Mouse (Mus musculus) left cerebral cortex, adult 11 months (tissue): ENCODE results near the gene Rab31.
"Not testable (repeated sequence)": the region's sequence is repeated elsewhere in the genome, so short reads cannot be mapped to it uniquely, and the experiment has no call there.

Source experiments
- DNase-seq: peaks from one replicate; pipeline ENCODE4 v3.0.0; 2022; ENCODE audit warnings: low spot score

The Rab31 gene

DNA sequence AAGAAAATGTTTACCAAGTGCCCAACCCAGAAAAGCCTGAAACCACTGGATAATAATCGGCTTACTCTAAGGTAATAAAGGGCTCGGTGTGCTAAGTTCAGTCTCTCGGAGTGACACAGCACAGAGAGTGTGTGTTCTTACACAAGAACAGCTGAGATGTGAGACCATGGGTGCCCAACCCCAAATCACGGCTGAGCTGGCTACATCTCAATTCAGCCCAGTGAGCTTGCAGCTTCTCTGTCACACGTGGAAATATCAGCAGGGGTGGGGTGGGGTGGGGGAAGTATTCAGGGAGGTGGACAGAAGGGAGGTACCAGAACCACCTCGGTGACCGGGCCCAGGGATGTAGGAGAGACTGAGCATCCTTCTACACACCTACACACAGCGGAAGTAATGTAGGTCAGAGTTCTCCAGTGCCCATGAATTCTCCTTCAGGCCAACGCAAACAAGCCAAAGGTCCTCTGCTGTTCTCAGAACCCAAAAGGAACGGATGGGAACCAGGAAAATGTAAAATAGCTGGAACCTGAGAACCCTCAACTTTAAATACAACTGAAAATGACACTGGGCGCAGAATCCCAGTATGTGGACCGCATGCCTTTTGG is 106.7 kb downstream of the Rab31 start:
- no peak for DNase-seq

DNA sequence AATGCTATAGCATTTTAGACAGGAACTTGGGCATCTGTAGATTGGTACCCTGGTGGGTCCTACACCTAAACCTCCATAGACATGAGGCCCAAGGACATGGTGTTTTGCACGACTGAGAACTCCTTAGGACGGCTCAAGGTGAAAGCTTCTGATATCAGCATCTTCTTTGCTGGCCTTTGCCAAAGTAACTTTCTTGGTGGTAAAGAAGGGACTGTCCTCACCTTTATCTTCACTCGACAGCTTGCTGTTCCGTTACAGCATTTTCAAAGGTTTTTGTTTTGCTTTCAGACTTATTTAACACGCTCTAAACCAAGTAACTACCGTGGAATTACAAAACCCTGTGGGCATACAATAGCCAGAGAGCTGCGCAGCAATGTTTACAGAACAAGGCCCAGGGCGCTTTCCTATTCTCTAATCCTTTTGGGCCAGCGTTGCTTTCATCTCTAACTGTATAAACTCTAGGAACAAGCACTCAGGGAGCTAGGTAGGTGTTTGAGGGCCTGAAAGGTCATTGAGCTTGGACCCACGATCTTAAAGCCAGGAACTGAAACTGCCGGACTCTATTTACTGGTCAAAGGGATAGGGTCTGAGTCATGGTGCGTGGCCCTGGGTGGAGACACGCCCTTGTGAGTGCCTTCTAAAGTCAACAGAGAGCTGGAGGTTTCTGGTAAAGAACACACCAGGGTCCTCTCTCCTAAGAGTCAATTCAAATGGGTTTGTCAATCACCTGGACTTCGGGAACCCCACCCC is 109.0 kb downstream of the Rab31 start:
- DNase-seq, result no peak

DNA sequence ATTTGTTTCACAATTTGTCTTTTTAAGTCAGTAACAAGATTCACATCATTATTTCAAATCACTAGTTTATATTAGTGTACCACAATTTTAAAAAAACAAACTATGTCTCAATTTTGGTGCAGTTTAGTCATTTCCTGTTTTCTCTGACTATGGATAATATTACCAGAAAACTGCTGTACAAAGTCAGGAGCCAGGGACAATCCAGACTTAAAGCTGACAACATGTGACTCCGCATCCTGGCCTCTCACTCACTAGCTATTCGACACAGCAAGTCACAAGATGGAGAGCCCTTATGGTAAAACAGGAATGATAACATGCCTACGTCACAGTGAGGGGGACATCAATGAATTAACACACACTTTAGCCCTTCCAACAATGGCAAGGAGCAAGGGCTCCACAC is 109.9 kb downstream of the Rab31 start:
- no peak for DNase-seq

DNA sequence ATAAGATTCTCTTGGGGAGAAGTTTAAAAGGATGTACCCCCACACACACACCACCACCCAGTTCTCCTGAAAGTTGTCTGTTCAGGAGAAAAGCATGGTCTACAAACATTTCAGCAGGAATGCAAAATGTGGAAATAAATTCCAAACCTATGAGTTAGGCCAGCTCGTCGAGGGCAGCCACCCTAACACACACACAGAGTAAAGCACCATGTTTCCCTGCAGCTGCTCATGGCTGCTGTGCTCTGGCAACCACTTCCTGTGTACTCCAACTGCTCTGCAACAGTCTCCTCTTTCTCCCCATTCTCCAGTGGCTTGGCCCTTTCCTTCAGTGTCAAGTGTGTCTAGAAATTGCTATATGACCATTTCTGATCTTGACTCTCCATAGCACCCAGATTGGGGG is 114.1 kb downstream of the Rab31 start:
- no peak for DNase-seq

DNA sequence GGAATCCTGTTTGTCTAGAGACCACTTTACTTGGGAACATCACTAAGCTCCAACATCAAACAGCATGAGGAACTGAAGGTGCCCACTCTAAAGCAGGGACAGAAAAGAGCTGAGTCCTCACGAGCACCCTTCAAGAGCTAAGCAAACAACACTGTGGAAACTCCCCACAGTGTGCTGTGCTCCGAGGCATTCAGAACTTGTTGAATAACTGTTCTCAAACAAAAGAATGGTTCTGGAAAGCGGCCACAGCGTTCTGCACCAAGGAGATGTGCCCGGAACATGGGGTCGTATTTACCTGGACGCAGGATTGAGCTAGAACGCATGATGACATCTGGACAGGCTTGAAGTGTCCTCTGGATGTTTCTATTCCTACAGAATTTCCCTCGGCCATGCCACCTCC is 114.6 kb downstream of the Rab31 start:
- no peak for DNase-seq

DNA sequence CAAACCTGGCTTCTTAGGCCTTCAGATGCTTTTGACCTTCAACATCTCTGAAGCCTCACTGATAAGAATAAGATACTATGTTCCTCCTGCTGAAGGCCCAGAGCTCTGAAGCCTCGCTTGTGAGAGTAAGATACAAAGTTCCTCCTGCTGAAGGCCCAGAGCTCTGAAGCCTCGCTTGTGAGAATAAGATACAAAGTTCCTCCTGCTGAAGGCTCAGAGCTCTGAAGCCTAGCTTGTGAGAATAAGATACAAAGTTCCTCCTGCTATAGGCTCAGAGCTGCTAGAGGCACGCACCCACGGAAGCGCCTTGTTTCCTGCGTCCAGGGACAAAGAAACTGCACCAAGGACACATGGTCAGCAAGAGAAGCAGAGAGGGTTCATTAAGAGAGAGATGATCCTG is 115.8 kb downstream of the Rab31 start:
- DNase-seq, result no peak

DNA sequence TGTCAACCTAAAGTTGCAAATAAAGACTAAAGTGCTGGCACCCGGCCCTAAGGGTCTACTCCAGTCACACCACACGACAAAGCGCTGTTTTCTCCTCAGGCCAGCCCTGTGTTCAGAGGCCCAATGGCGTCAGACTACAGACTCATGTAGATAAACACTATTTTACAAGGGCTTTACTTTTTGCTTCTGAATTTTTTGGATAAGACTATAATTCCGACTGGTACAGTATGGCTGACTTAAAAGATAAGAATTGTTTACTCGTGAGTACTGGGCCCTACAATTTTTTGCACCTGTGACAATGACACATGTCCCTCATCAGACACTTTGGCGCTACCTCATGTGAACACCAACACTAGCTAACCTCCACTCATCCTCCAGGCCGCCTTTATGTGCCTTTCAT is 116.5 kb downstream of the Rab31 start:
- DNase-seq, result no peak

DNA sequence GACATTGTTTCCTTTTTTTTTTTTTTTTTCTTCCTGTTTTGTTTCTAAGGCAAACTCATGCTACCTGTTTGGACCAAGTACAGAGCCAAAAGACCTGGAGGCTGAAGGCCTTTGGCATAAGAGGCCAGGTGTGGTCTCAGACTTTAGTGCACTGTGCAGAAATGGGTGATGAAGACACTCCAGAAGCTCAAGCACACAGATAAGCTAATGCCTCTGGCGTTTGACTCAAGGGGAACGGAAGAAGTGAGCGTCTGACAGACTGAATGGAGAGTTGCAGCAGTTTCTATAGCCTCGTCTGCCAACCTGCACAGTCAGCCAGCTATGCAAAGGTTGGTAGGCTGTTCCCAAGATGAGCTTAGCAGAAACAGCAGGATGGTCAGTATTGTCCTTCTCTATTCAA is 116.9 kb downstream of the Rab31 start:
- DNase-seq, result no peak

DNA sequence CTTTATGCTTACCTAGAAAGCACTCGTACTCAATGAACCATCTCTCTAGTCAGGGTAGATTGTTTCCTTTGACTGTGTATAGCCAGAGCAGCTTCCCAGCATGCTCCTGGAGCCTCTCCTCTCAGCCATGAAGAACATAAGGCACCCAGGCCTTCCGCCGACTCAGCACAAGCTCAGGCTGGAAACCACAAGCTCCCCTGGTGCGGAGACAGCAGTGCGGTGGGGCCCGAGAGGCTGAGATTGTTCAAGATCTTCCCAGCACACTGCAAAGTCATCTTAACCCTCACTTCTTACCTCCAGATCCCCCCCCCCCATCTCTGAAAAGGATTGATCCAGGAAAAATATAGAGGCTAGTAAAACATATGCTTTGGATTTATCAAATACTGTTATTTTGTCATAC is 122.0 kb downstream of the Rab31 start:
- DNase-seq, result no peak

DNA sequence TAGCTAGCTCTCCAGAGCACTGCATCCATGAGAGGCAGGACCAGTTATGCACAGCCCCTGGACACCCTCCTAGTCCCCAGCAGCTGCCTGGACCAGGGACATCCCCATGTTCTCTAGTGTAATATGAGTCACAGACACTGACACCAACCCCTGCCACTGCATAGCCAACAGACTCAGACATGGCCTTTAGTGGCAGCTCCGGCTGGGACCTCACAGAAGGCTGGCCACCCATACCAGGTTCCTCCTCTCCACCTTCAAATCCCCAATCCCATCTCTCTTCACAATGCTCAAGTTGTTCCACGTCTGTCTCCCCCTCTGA is 123.4 kb downstream of the Rab31 start:
- no peak for DNase-seq

DNA sequence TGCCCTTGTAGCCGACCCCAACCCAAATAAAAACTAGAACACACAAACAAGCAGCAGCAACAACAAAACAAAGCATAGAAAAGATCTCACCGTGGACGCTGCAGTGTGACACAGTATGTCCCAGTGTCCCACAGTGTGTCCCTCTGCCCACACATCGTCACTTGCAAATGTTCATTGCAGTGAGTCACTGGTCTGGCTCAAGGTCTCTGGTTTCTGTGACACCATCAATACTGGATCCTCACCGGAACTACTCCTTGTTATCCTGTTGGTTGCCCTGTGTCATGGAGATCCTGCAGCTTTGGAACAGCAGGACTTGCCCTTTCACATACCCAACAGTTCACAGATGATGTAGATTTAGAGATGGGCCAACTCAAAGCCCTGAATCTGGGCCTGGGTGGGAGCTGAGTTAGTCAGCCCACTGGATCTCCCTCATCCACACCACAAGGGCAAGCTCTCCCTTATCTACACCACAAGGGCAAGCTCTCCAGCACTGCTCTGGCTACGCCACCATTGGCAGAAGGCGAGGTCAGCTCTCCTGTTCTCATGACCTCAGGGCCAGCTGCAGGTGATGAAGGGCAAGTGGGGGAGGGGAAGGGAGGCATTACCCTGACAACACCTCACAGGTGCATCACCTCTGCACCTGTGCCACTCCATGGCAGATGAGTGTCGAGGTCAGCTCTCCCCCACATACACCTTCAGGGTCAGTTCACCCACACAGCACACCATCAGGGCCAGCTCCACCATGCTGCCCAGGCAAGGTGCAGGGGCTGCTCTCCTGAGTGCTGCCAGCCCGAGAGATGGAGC is 124.0 kb downstream of the Rab31 start:
- DNase-seq, result no peak

DNA sequence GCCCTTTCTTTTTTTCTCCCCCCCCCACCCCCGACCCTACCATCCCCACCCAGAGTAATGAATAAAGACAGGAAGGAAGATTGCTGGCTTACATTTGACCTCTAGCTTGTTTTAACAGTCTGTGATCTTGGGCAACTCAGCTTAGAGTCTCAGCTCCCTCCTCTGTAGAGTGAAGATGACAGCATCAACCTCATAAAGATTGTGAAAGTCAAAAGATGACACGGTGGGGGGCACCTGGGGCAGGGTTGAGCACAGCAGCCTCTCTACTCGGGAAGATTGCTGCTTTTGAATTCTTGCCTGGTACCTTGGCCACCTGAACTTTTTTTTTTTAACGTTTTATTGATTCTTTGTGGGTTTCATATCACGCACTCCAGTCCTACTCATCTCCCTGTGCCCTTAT is 124.6 kb downstream of the Rab31 start:
- DNase-seq, result no peak

DNA sequence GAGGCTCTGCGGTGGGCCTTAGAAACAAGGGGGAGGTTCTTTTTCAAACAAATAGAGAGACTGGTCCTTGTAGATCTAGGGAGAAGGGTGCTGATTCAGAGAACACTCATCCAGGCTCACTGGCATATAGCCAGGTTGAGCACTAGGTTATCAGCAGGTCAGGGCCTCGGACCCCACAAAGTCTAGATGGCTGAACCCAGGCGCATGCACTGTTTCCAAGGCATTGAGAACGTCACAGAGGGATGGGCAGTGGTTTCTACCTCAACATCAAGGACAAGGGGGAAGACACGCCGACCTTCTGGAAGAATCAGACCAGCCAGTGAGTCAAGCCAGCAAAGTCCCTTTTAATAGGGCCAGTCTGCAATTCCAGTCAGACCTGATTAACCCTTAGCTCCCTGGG is 125.3 kb downstream of the Rab31 start:
- no peak for DNase-seq

DNA sequence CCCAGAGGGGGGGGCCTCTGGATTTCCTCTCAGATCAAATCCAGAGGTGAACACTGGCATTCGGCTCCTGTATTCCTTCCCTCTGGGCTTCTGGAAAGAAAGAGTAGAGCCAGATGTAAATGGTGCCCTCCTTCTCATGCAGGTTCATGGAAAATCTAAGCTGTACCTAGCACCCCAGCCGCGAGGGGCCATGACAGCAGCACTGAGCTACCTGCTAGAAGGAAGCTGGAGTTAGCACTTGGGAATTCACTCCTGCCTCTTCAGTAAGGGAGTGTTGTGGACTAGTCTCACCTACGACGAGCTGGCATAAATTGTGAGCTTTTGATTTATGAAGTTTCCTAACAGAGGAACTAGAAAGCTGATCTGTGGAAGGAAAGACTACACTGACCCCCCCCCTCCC is 129.0 kb downstream of the Rab31 start:
- no peak for DNase-seq

DNA sequence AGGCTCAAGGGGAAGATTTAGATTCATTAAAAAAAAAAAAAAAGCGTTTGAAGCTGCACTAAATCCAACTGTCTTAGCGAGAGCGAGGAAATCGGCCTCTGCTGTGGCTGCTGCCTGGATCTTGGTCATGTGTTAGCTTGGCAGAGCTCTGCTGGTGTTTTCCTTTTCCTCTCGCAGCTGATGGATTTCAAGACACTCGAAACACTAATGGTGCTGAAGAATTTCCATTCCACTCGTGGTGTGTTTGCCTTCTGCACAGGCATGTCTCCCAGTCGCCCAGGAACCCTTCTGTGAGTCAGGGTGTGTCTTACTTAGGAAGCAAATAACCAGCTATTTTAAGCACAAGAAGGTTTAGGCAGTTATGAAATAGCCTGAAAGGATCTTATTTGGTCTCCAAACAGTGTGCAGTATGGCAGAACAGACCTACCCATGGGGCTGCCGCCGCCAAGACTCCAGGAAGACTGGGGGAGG is 129.5 kb downstream of the Rab31 start:
- DNase-seq, result peak; percentile 66

DNA sequence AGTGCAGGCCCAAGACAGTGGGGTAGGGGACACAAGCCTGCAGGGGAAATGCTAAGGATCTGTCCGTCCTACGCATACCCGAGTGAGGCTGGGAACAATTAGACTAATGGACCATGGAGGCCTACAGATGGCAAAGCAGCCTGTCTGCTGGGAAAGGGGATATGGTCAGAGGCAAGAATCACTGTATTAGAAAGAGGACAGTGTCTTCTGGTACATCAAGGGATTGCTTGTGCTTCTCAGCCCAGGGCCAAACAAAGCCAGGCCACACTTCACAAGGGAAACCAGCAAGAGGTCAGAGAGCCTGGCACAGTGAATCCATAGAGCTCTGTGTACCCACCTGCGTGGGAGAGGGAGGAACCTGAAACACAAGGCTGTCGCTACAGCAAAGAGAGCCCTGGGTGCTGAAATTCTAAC is 130.0 kb downstream of the Rab31 start:
- DNase-seq, result no peak

DNA sequence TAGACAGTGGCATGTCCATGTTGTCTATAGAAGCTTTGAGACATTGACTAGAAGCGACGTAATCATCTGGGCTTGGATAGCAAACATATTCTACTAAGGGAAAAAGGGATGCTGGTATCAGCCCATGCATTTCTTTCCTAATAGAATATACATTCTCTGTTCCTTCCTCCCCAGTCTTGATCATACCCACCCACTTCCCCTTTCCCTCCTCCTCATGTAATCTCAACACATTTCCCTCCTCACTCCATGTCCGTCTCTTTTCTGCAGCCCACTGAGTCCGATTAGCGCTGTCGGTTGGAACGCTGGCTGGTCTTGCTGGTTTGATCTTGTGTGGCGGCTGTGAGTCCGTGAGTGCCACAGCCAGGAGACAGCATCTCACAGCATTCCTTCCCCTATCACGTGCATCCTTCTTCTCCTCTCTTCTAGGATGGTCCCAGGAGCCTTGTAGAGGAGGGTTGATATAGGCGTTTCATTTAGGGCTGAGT is 130.8 kb downstream of the Rab31 start, which contains the start of gene Txndc2:
TSS of gene Txndc2 (minus strand) at position 435 of the 485 bp plus-strand sequence.
- DNase-seq, result no peak

DNA sequence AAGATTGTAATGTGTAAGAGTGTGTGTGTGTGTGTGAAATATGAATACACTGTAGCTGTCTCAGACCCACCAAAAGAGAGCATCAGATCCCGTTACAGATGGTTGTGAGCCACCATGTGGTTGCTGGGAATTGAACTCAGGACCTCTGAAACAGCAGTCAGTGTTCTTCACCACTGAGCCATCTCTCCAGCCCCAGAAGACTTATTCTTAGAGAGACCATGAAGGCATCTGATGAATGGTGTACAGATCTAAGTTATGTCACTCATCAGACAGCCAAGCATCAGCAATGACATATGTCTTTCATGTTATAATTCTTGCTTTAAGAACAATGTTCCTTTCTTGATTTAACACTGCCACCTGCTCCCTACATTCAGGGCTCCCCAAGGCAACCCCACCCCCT is 133.4 kb downstream of the Rab31 start:
- no peak for DNase-seq

DNA sequence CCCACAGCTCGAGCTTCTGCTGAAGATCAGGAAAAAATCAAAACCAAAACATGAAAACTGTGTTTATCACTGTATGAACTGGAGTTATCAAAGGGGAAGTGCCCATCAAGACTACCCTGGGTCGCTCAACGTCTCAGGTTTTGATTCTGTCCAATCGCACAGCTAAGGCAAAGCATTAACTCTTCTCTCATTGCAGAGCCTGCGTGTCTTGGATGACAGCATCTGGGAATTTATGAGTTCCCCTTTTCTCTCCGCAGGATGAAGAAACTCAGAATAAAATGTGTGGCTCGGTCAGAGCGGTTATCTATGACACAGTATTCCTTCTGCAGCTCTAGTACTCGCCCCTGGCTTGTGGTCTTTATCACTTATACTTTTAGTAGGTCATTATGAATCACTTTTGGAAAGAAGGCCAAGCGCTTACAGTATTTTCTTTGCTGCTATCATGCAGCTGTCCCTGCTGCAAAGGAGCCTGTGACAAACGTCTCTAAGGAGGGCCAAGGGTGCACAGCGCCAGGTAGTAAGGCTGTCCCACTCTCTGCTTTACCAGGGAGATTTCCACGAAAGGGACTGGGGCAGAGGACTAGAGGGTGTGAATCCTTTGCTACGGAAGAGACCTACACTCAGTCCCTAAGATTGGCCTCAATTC is 136.7 kb downstream of the Rab31 start:
- DNase-seq, result no peak

DNA sequence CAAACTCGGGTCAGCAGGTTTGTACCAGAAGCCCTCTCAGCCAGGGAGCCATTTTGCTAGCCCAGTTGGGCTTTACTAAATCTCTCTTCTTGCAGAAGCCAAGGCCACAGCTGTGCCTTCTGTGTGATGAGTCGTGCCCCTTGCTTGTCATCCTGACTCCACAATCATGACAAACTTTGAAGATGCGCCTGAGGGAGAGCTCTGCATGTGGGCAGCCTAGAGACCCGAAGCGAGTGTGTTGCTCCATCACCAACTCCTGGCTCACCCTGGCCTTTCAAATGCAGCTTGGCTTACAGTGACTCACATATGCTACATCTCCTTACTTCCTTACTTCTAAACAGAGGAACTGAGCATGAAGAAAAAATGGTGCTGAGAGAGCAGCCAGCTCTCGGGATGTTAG is 142.6 kb downstream of the Rab31 start:
- DNase-seq, result no peak

DNA sequence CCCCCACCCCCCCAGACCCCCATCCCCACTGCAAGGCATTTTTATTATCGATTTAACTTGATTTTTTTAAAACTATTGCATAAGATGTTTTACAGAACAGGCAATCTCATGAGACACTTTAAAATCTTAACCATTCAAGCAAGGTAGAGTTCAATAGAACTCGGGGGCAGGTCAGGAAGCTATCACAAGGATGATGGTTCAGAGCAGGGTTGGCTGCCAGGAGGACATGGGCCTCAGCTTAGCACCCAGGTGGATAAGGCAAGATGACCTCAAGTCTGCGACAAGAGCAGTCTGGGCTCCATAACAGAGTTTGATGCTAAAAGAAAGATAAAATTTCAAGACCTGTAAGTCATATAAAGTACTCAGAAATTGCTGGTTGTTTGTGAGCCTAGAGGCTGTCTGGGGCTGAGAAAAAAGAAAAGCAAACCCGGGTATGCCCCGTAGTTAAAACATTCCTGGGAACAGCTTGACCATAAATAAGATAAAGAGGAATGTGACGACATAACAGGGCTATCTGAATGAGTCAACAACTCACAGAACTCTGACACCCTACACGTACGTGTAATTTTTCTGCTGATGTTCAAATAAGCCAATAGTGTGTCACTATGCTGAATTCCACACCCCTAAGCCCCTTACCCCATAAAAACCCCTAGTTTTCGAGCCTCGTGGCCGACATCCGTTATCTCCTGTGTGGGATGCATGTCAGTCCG is 143.6 kb downstream of the Rab31 start:
- not testable (repeated sequence) for DNase-seq

DNA sequence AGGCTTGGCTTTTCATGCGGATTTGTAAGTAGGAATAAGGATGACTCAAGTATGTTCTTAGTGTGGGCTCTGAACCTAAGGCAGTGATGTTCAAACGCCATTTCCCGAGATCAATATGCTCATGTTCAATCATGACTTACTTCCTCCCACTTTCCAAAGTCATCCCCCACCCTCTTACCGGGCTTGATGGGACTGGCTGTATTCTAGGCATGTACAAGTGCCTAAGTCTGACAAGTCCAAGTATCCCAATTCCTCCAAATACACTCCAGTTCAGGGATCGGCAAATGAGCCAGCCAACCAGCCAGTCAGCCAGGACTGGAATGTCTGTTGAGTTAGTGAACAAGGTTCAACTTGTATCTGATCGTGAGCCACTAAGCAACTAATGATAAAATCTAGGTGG is 146.3 kb downstream of the Rab31 start:
- DNase-seq, result no peak
